Mouse (Mus musculus) liver, adult (tissue): ENCODE results near the gene Nupr1.

Source experiments
- GATA4 ChIP-seq: IDR thresholded peaks from 2 replicates; pipeline ENCODE4 v1.6.1; 2014; ENCODE audit warnings: mild to moderate bottlenecking, low read length; ENCODE audit not compliant: insufficient replicate concordance

Nupr1 gene

DNA sequence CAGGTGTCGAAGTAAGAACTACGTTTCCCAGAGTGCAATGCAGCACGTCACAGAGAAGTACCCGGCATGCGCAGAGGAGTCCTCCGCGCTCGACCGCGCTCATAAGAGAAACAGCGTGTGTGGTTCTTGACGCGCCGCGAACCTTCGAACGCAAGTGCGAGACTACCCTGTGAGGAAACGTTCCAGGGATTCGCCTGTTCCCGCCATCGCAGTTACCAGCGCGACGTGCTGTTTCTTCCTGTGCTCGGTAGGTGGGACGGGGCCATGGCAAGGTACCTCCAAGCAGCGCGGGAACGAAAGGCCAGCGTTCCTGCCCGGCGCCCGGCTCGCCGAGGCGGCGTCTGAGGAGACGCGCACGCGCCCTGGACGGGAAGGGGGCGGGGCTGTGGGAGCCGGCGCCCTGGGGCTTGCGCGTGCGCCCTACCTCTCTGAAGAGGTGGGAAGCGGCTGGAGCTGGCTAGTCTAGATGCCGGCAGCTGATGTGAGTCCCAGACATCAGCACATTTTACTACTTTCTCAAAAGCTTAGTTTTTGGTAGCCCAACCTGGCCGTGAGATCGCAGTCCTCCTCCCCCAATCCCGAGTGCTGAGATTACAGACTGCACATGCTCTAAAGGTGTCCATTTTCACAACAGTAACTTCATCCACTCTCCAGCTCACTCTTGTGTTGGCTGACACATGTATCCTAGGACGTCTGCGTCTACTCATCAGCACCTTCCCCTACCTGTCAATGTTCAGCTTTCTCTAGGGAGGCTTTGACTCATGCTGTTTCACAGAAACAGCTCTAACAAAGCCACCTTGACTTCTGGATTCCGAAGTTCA, 18.8 kb upstream of the Nupr1 start, which contains the start of gene Sgf29:
TSS of gene Sgf29 (plus strand) at position 79 of the 821 bp plus-strand sequence.
- TF ChIP-seq GATA4, result no peak

DNA sequence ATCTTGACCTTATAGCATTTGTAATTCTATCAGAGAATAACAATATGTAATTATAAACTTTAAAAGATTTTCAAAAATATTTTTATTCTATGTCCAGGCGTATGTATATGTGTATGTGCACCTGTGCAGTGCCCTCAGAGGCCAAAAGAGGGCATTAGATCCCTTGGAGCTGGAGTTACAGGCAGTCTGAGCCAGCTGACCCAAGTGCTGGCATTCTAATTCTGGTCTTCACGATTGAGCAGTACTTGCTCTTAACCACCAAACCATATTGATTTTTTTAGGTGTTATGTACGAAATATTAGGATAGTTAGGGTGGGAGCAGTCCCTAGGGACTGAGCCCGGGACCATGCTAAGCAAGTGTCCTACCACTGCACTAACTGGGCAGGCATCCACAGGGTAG, 17.8 kb upstream of the Nupr1 start:
- no peak for TF ChIP-seq GATA4

DNA sequence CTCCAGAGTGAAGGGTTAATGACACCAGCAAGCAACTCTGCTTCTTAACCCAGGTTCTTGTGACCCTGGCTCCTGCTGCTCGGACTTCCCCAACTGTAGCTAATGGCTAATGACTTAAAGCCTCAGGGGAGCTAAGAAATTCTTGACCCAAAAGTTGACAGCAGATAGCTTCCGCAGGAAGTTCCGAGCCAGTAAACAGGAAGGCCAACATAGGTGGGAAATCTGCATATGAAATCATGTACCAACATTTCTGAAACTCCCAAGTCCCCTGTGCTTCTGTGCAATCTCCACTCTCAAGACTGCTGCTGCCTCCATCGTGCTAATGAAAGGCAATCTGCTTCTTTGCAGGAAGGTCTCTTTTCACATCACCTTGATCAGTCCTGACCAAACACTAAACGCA, 15.0 kb upstream of the Nupr1 start:
- no peak for TF ChIP-seq GATA4

GRCm38 (mm10) chr7:126644914-126645313, 14.3 kb upstream of the Nupr1 start:
- TF ChIP-seq GATA4, result no peak

DNA sequence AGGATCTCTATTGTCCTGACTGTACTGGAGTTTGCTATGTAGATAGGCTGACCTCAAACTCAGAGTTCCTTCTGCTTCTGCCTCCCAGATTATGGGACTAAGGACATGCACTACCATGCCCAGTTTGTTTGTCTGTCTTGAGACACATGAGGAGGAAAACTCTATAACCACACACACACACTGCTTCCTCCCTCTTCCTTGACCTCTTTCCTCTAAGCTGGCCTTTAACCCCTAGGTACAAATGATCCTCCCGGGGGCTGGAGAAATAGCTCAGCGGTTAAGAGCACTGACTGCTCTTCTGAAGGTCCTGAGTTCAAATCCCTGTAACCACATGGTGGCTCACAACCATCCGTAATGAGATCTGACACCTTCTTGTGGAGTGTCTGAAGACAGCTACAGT, 13.7 kb upstream of the Nupr1 start:
- TF ChIP-seq GATA4, result no peak

- no peak for TF ChIP-seq GATA4
These were observed 12.0 kb upstream of the Nupr1 start for GRCm38 (mm10) chr7:126642545-126643243.

DNA sequence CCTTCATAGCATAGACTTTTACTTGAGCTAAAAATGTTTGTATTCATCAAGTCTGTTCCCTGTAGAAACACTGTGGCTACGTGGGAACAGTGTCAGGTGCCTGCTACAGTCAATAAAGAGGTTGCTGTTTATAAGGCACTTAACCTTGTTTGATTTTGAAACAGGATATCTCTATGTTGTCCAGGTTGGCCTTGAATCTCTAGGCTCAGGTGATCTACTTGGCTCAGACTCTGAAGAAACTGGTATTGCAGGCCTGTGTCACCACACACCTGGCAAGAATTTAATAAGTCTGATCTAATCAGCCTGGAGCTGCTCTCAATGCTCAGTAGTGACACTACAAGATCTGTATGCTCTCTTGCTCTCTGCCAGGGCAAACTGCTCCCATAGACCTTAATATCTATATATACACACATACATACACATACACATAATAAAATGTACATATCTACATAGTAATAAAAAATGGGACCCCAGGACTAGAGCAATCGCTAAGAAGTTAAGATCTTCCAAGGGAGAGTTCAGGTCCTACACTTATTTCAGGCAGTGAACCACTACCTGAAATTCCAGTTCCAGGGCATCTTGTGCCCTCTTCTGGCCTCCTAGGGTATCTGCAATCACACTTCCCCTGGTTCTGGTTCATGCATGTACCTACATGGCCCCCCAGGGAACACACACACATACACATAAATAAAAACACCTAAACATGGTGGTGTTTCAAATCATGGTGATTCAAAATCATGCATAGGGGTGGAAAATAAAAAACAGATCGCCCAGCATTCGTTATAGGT, 6.3 kb upstream of the Nupr1 start:
- no peak for TF ChIP-seq GATA4

DNA sequence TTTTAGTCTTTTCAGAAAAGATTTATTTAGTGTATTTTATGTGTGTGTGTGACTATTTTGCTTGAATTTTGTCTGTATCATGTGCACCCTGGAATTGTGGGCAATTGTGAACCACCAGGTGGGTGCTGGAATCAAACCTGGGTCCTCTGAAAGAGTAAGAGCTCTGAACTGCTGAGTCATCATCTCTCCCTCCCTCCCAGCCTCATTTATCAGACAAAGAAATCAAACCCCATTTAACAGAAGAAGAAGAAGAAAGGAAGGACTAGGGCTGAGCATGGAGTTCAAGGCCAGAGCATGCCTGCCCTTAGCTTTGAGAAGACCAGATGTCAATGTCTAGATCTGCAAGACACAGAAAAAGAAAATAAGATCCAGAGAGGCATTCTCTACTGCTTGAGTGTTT, 4.7 kb upstream of the Nupr1 start:
- no peak for TF ChIP-seq GATA4

DNA sequence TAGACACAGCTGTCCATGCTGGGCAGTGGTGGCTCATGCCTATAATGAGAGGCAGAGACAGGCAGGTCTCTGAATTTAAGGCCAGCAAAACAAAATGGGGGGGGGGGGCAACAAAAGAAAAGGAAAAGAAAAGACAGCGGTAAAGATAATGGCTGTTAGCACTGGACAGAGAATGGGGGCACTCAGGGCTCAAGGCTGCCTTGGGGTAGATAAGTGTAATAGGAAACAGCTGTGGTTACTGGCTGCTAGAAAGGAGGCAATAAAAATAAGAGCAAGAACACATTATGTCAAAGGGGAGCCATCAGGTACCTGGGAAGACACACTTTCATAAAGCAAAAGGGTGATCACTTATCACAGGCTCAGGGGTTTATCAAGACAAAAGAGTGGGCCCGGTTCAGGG, 1.8 kb upstream of the Nupr1 start:
- no peak for TF ChIP-seq GATA4

DNA sequence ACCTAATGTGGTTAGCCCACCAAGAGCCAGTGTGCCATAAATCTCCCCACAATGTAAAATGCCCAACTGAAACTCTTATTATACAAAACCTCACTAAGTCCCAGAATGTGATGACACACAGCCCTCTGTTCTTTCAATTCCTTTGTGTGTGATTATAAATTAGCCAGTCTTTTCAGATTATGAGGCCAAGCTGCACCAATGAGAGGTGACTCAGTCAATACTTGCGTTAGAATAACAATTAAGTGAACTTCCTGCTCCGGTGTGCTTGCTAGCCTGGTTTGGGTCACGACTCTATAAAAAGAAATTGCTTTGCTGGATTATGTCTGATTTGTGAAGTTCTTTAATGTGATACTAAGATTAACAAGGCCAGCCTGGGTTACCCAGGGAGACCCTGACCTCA, 746 bp downstream of the Nupr1 start:
- TF ChIP-seq GATA4, result no peak

DNA sequence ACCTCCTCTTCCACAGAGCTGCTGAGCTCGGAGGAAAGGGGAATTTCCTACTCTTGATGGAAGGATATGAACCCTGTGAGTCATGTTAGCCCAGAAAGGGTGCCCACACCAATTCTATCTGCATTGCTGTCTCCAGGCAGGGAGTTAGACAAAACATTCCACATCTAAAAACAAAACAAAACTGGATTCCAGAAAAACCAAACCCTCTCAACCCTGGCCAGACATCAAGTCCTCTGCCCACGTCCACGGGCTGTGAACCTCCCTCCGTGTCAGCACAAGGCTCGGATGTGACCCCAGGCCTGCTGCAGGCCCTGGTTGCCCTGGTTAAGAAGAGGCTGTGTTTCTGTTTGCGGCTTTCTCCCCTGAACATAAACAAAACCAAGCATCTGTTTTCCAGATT, 2.5 kb downstream of the Nupr1 start:
- no peak for TF ChIP-seq GATA4

GRCm38 (mm10) chr7:126625807-126626600, 4.7 kb downstream of the Nupr1 start:
- no peak for TF ChIP-seq GATA4

- TF ChIP-seq GATA4, result no peak
These were observed 5.3 kb downstream of the Nupr1 start for GRCm38 (mm10) chr7:126625369-126625768.

- TF ChIP-seq GATA4, result no peak
These were observed 5.9 kb downstream of the Nupr1 start for GRCm38 (mm10) chr7:126624774-126625173.

GRCm38 (mm10) chr7:126623381-126623780, 7.3 kb downstream of the Nupr1 start:
- TF ChIP-seq GATA4, result no peak
